Mouse (Mus musculus) ES-E14 (cell line): ENCODE measurements around the gene Atp1b1. TPM values are rescaled to one million over a fixed set of nuclear protein-coding genes. Genes with fewer than 3 reads are reported as not detected.
A peak's percentile ranks its signal among the peaks of the same experiment; 100 is the strongest.

Experiments
- DNase-seq: peaks from one replicate; pipeline ENCODE4 v3.0.0-alpha.2; 2013; ENCODE audit warnings: low read depth, low spot score
- H3K27ac ChIP-seq: 2 replicates; pipeline ENCODE4 v1.5.1; 2012; ENCODE audit warnings: low read depth, mild to moderate bottlenecking, low read length, moderate library complexity, mixed read lengths; ENCODE audit not compliant: poor library complexity, insufficient read depth, severe bottlenecking
- H3K36me3 ChIP-seq: 2 replicates; pipeline ENCODE4 v1.6.1; 2012; ENCODE audit warnings: mild to moderate bottlenecking, low read length, moderate library complexity, mixed read lengths; ENCODE audit not compliant: control insufficient read depth, poor library complexity, insufficient read depth, severe bottlenecking
- H3K4me1 ChIP-seq, 2 experiments: fragments of 150-350 bp in 1 of 2; sonication (generic) in 1 of 2; 2 replicates each; pipeline ENCODE4 v1.6.1; 2012; ENCODE audit warnings: low read length in 2 of 2, mild to moderate bottlenecking in 1 of 2, mixed read lengths in 1 of 2; ENCODE audit not compliant: control insufficient read depth in 2 of 2, insufficient read depth in 2 of 2, poor library complexity in 1 of 2
- H3K4me3 ChIP-seq, 2 experiments: fragments of 150-350 bp in 1 of 2; sonication (generic) in 1 of 2; 2 replicates each; pipeline ENCODE4 v1.5.1; 2012; ENCODE audit warnings: low read length in 2 of 2, low read depth in 1 of 2, mild to moderate bottlenecking in 1 of 2, mixed read lengths in 1 of 2; ENCODE audit not compliant: insufficient read depth in 1 of 2, poor library complexity in 1 of 2, severe bottlenecking in 1 of 2
- H3K9ac ChIP-seq: 2 replicates; pipeline ENCODE4 v1.6.1; 2012; ENCODE audit warnings: low read depth, mild to moderate bottlenecking, low read length, mixed read lengths; ENCODE audit not compliant: poor library complexity, insufficient read depth, severe bottlenecking
- H3K9me3 ChIP-seq: fragments of 150-350 bp; sonication (generic); 2 replicates; pipeline ENCODE4 v1.6.1; 2012; ENCODE audit warnings: low read depth, mild to moderate bottlenecking, low read length; ENCODE audit not compliant: control insufficient read depth, insufficient read depth
- CHD2 ChIP-seq: IDR thresholded peaks from 2 replicates; pipeline ENCODE4 v1.6.1; 2014; ENCODE audit warnings: mild to moderate bottlenecking, low read depth, low read length, inconsistent platforms
- HCFC1 ChIP-seq: IDR thresholded peaks from 2 replicates; pipeline ENCODE4 v1.6.1; 2012; ENCODE audit warnings: low read length, inconsistent platforms, borderline replicate concordance; ENCODE audit not compliant: insufficient read depth
- MAFK ChIP-seq: IDR thresholded peaks from 2 replicates; pipeline ENCODE4 v1.6.1; 2014; ENCODE audit warnings: mild to moderate bottlenecking, low read depth, low read length, inconsistent platforms; ENCODE audit not compliant: insufficient read depth
- ZC3H11A ChIP-seq: IDR thresholded peaks from 2 replicates; pipeline ENCODE4 v1.6.1; 2012; ENCODE audit warnings: low read depth, mild to moderate bottlenecking, inconsistent platforms, low read length, borderline replicate concordance
- ZNF384 ChIP-seq: IDR thresholded peaks from 2 replicates; pipeline ENCODE4 v1.6.1; 2012; ENCODE audit warnings: low read depth, low read length, inconsistent platforms
- in situ Hi-C, 2 experiments: fragments of 600-800 bp; cut with MboI; formaldehyde crosslinking; loops; one replicate each; pipeline ENCODE4 v1.15.1; 2025; ENCODE audit warnings: low sequenced_read_pairs in 2 of 2, inconsistent platforms in 1 of 2; ENCODE audit not compliant: unreplicated experiment in 2 of 2
- total RNA-seq: library from RNA; depleted of rRNA; stranded (reverse); fragments of 300-350 nt; gene quantifications from 2 replicates; pipeline ENCODE4 v1.2.3, GENCODE M21; 2012

Gene Atp1b1
- total RNA-seq, 1 experiment, result 58.3 TPM

- in situ Hi-C loops, result no loop called here
- Histone ChIP-seq H3K4me1 (peaks cover 10 to 14% of the 10 kb centered on the region in 2 experiments), H3K36me3 (no peaks in the 10 kb centered on the region), H3K9me3 (no peaks in the 10 kb centered on the region), H3K9ac (no peak overlapping the region; the same call in 1 of the 2 replicates), H3K27ac (peak overlapping the region; percentile 89; the same call in 1 of the 2 replicates), H3K4me3 (peak overlapping the region in 1 of 2 experiments; percentile 40; a peak in 2 of 4 replicates)
- no peak for DNase-seq
- TF ChIP-seq ZNF384 (no peak), CHD2 (no peak), HCFC1 (no peak), ZC3H11A (no peak), MAFK (no peak)
Measured at GRCm38 (mm10) chr1:164494741-164495512, 36.8 kb upstream of the Atp1b1 start.

GRCm38 (mm10) chr1:164494215-164494614 is 36.1 kb upstream of the Atp1b1 start:
- TF ChIP-seq MAFK, result no peak
- TF ChIP-seq ZNF384, result no peak
- no peak for TF ChIP-seq CHD2
- TF ChIP-seq HCFC1, result no peak
- no peaks in the 10 kb centered on the region for H3K36me3 ChIP-seq
- H3K9ac ChIP-seq, result no peak overlapping the region; the same call in 1 of the 2 replicates
- peak; percentile 61 for DNase-seq
- H3K9me3 ChIP-seq, result no peaks in the 10 kb centered on the region
- in situ Hi-C loops, result no loop called here
- H3K27ac ChIP-seq, result peak overlapping the region; percentile 89
- H3K4me3 ChIP-seq, result peak overlapping the region in 1 of 2 experiments; percentile 40; a peak in 2 of 4 replicates
- peaks cover 10 to 15% of the 10 kb centered on the region in 2 experiments for H3K4me1 ChIP-seq

- no peaks in the 10 kb centered on the region for H3K36me3 ChIP-seq
- TF ChIP-seq HCFC1 (no peak), ZNF384 (no peak), MAFK (no peak), CHD2 (no peak)
- DNase-seq, result no peak
- peak overlapping the region in 1 of 2 experiments; percentile 40; a peak in 2 of 4 replicates for H3K4me3 ChIP-seq
- in situ Hi-C loops, result no loop called here
- peak overlapping the region; percentile 9; the same call in 1 of the 2 replicates for H3K9ac ChIP-seq
- H3K27ac ChIP-seq, result peak overlapping the region; percentile 48; the same call in 1 of the 2 replicates
- H3K4me1 ChIP-seq, result peaks cover 10 to 16% of the 10 kb centered on the region in 2 experiments
- no peaks in the 10 kb centered on the region for H3K9me3 ChIP-seq
Measured at GRCm38 (mm10) chr1:164493042-164493705, 35.0 kb upstream of the Atp1b1 start.

- H3K27ac ChIP-seq, result no peak overlapping the region
- no peak overlapping the region for H3K9ac ChIP-seq
- no peak for TF ChIP-seq ZC3H11A
- TF ChIP-seq CHD2, result no peak
- TF ChIP-seq HCFC1, result no peak
- TF ChIP-seq ZNF384, result no peak
- no peak for TF ChIP-seq MAFK
- no peak for DNase-seq
- H3K9me3 ChIP-seq, result no peaks in the 10 kb centered on the region
- in situ Hi-C loops, result no loop called here
- no peak overlapping the region for H3K4me3 ChIP-seq
- no peaks in the 10 kb centered on the region for H3K36me3 ChIP-seq
- H3K4me1 ChIP-seq, result peaks cover 10 to 16% of the 10 kb centered on the region in 2 experiments
Measured at GRCm38 (mm10) chr1:164492476-164492875, 34.3 kb upstream of the Atp1b1 start.
